Mouse (Mus musculus) intestine, postnatal 0 days (tissue): ENCODE data around the gene Kidins220. TPM values are rescaled to one million over a fixed set of nuclear protein-coding genes. Genes with fewer than 3 reads are reported as not detected.

Source experiments
- ATAC-seq: fragments of 200-750 bp; cut with Nextera tagmentation; 2 replicates; pipeline ENCODE4 v1.8.0; 2017; ENCODE audit warnings: mild to moderate bottlenecking, moderate TSS enrichment, moderate library complexity
- H3K27ac ChIP-seq: fragments of 300-500 bp; sonication (generic); 2 replicates; pipeline ENCODE4 v1.5.1; 2014; ENCODE audit warnings: mild to moderate bottlenecking, low read depth, low read length, moderate library complexity
- H3K27me3 ChIP-seq: fragments of 300-500 bp; sonication (generic); replicated peaks from 2 replicates; pipeline ENCODE4 v1.6.1; 2014; ENCODE audit warnings: low read length, mixed read lengths; ENCODE audit not compliant: control insufficient read depth, insufficient read depth
- H3K36me3 ChIP-seq: fragments of 300-500 bp; sonication (generic); 2 replicates; pipeline ENCODE4 v1.6.1; 2014; ENCODE audit warnings: mild to moderate bottlenecking, moderate library complexity; ENCODE audit not compliant: control insufficient read depth, insufficient read depth
- H3K4me1 ChIP-seq: fragments of 300-500 bp; sonication (generic); replicated peaks from 2 replicates; pipeline ENCODE4 v1.6.1; 2014; ENCODE audit warnings: antibody characterized with exemption, low read length, mixed read lengths; ENCODE audit not compliant: control insufficient read depth, insufficient read depth
- H3K4me2 ChIP-seq: fragments of 300-500 bp; sonication (generic); replicated peaks from 2 replicates; pipeline ENCODE4 v1.6.1; 2014; ENCODE audit warnings: low read depth, mild to moderate bottlenecking, moderate library complexity
- H3K4me3 ChIP-seq: fragments of 300-500 bp; sonication (generic); 2 replicates; pipeline ENCODE4 v1.5.1; 2014; ENCODE audit warnings: low read depth, low read length
- H3K9ac ChIP-seq: fragments of 300-500 bp; sonication (generic); 2 replicates; pipeline ENCODE4 v1.6.1; 2014; ENCODE audit warnings: mild to moderate bottlenecking, low read depth, low read length
- H3K9me3 ChIP-seq: fragments of 300-500 bp; sonication (generic); 2 replicates; pipeline ENCODE4 v1.6.1; 2016; ENCODE audit warnings: mixed run types; ENCODE audit not compliant: control insufficient read depth
- CTCF ChIP-seq: sonication (generic); IDR thresholded peaks from 2 replicates; pipeline ENCODE4 v1.5.1; 2016; ENCODE audit warnings: low read depth, mild to moderate bottlenecking, control low read depth, antibody characterized with exemption, moderate library complexity
- WGBS: fragments of 180-500 bp; shearing (Covaris S2); extraction: QIAGEN DNeasy Blood & Tissue Kit; methylation state at CpG from one replicate; pipeline ENCODE4 v1.1.7; 2014; 5-methylcytosine and 5-hydroxymethylcytosine counted together
- polyA plus RNA-seq: library from polyadenylated mRNA; unstranded; fragments of >200 nt; fragmentation: Nextera tagmentation; extraction: Ambion mirVana; gene quantifications from 2 replicates; pipeline ENCODE4 v1.2.1, GENCODE M21; 2015

Gene Kidins220
- polyA plus RNA-seq, 1 experiment from 2014 or later, result 17.2 TPM

GRCm38 (mm10) chr12:24958526-24958925 lies 16.2 kb upstream of the Kidins220 start:
- H3K27me3 ChIP-seq, result no peaks in the 10 kb centered on the region
- ATAC-seq, result no peak
- WGBS, result 92% methylated on average over 3 of the region's 3 CpGs

GRCm38 (mm10) chr12:24961821-24962220 lies 12.9 kb upstream of the Kidins220 start:
- 84% methylated on average over 7 of the region's 7 CpGs for WGBS
- Histone ChIP-seq H3K36me3 (no peaks in the 10 kb centered on the region), H3K4me3 (no peak overlapping the region), H3K4me2 (no peak overlapping the region), H3K27me3 (no peaks in the 10 kb centered on the region), H3K4me1 (no peaks in the 10 kb centered on the region), H3K27ac (no peak overlapping the region), H3K9ac (no peak overlapping the region), H3K9me3 (0 out of 2 replicates have a peak, but pooled peaks cover 3% of the 10 kb centered on the region)
- TF ChIP-seq CTCF, result no peak
- ATAC-seq, result no peak

More at GRCm38 (mm10) chr12:24958526-24958925, 16.2 kb upstream of the Kidins220 start:
- Histone ChIP-seq H3K9me3 (no peaks in the 10 kb centered on the region), H3K4me2 (no peak overlapping the region), H3K9ac (no peak overlapping the region), H3K4me1 (no peaks in the 10 kb centered on the region), H3K36me3 (0 out of 2 replicates have a peak, but pooled peaks cover 4% of the 10 kb centered on the region), H3K27ac (no peak overlapping the region), H3K4me3 (no peak overlapping the region)
- no peak for TF ChIP-seq CTCF

- Histone ChIP-seq H3K27ac (no peak overlapping the region), H3K27me3 (no peaks in the 10 kb centered on the region), H3K4me2 (no peak overlapping the region), H3K4me1 (no peaks in the 10 kb centered on the region), H3K9me3 (0 out of 2 replicates have a peak, but pooled peaks cover 3% of the 10 kb centered on the region), H3K4me3 (no peak overlapping the region), H3K36me3 (no peaks in the 10 kb centered on the region), H3K9ac (no peak overlapping the region)
- ATAC-seq, result no peak
- WGBS, result 83% methylated on average over 11 of the region's 11 CpGs
- no peak for TF ChIP-seq CTCF
Measured at GRCm38 (mm10) chr12:24962362-24962967, 12.3 kb upstream of the Kidins220 start.

DNA sequence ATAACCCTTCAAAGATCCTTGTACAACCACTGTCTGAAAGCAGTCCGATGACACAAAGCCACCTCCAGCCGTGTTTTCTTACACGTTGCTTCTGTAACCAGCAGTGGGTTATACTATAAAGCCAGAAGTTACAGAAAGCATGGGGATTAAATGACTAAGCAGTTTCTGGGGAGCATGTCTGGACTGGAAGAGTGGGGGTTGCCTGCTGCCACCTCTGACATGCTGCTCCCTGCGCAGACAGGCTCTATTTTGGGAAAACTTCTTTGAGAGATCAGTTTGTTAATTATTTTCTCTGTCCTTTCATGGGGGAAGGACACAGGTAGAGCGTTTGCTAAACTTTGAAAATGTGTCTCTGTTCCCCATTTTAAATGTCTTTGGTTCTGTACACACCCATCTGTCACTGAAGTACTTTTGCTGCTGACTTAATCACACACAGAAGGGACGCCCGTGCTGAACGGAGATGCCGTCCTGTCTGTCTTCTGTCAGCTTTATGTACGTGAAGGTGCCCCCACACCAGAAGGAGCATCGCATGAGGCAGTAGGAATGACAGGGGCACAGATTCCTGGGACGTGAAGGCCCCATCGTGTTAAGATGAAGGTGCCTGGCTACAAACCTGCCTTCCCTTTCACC lies 11.2 kb upstream of the Kidins220 start:
- Histone ChIP-seq H3K9me3 (0 out of 2 replicates have a peak, but pooled peaks cover 3% of the 10 kb centered on the region), H3K4me3 (no peak overlapping the region), H3K4me2 (no peak overlapping the region), H3K27ac (no peak overlapping the region), H3K4me1 (no peaks in the 10 kb centered on the region), H3K9ac (no peak overlapping the region), H3K27me3 (no peaks in the 10 kb centered on the region), H3K36me3 (no peaks in the 10 kb centered on the region)
- ATAC-seq, result no peak
- no peak for TF ChIP-seq CTCF
- WGBS, result 76% methylated on average over 13 of the region's 13 CpGs

DNA sequence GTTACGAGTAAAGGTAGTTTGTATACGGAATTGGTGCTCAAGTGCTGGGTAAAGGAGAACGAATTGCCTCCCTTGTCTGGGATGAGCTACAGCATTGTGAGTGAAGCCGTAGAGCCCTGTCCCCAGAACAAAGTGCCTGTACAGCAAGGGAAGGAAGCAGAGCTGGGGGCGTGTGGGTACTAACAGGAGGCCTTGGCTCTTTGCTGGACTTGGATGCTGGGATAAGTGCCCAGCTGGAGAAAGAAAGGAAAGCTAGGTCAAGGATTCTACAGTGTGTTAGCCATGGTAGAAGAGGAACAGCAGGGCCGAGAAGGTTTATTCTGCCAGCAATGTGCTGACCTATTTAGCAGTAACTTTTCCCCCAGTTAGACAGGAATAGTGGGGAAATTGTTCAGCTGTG lies 9.3 kb upstream of the Kidins220 start:
- H3K4me1 ChIP-seq, result no peaks in the 10 kb centered on the region
- WGBS, result 78% methylated on average over 6 of the region's 6 CpGs
- H3K27ac ChIP-seq, result no peak overlapping the region
- no peak for ATAC-seq
- no peak for TF ChIP-seq CTCF
- H3K9ac ChIP-seq, result no peak overlapping the region
- H3K4me3 ChIP-seq, result no peak overlapping the region
- no peak overlapping the region for H3K4me2 ChIP-seq
- H3K27me3 ChIP-seq, result no peaks in the 10 kb centered on the region
- H3K36me3 ChIP-seq, result no peaks in the 10 kb centered on the region
- 0 out of 2 replicates have a peak, but pooled peaks cover 3% of the 10 kb centered on the region for H3K9me3 ChIP-seq

DNA sequence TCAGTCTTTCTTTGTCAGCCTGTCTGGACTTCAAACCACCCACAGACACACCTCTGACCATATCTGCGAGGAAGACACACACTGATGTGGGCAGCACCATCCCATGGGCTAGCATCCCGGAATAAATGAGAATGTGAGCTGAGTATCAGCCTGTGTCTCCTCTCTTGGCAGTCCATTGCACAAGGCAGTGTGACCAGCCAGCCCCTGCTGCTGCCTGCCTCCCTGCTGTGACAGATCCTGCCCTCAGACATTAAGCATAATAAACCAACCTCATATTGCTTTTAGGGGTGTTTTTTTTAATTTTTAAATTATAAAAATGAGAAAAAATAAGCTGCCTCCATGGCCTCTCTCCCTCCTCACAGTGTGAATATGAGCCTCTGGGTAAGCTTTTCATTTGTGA lies 8.7 kb upstream of the Kidins220 start:
- Histone ChIP-seq H3K9me3 (0 out of 2 replicates have a peak, but pooled peaks cover 3% of the 10 kb centered on the region), H3K4me3 (no peak overlapping the region), H3K4me2 (no peak overlapping the region), H3K9ac (no peak overlapping the region), H3K36me3 (no peaks in the 10 kb centered on the region), H3K27ac (no peak overlapping the region), H3K27me3 (no peaks in the 10 kb centered on the region), H3K4me1 (no peaks in the 10 kb centered on the region)
- 79% methylated on average over 2 of the region's 2 CpGs for WGBS
- no peak for TF ChIP-seq CTCF
- ATAC-seq, result no peak
